Mouse (Mus musculus) Patski (cell line): ENCODE measurements around the gene Mical3. TPM values are rescaled to one million over a fixed set of nuclear protein-coding genes. Genes with fewer than 3 reads are reported as not detected.

Source experiments
- ATAC-seq: fragments of 100-300 bp; one replicate; pipeline ENCODE4 v1.8.0; 2021
- CTCF ChIA-PET: fragments of 350-600 bp; sonication (Branson Sonifier 250); formaldehyde crosslinking; loops from one replicate; lab custom pipeline; 2022; ENCODE audit warnings: inconsistent platforms; lab: Charles Lee
- POLR2A ChIA-PET: fragments of 350-600 bp; sonication (Branson Sonifier 250); formaldehyde crosslinking; loops from one replicate; lab custom pipeline; 2022; ENCODE audit warnings: antibody characterized with exemption, inconsistent platforms; lab: Charles Lee
- DNase-seq: peaks from one replicate; pipeline ENCODE4 v3.0.0-alpha.2; 2011; ENCODE audit warnings: low read depth, low spot score
- H3K27me3 ChIP-seq: fragments of 371-371 bp; one replicate; pipeline ENCODE4 v1.5.1; 2021
- CTCF ChIP-seq: fragments of 100-300 bp; IDR thresholded peaks from one replicate; pipeline ENCODE4 v1.5.1; 2021
- in situ Hi-C: fragments of 300-500 bp; cut with MboI; formaldehyde crosslinking; loops from 3 replicates; pipeline ENCODE4 v1.11.1; 2018; ENCODE audit warnings: low pct_unique_long_range_greater_than_20kb, mixed read lengths
- polyA plus RNA-seq: library from polyadenylated mRNA; unstranded; gene quantifications from one replicate; pipeline ENCODE4 v1.2.3, GENCODE M21; 2021

The Mical3 gene
- polyA plus RNA-seq, 1 experiment from 2014 or later = 47.3 TPM

GRCm38 (mm10) chr6:121149420-121149819, 18.6 kb upstream of the Mical3 start:
- DNase-seq (no peak), ATAC-seq (no peak)
- ChIA-PET CTCF (interaction anchor here (1.4 kb wide), 1 partner anchor 33 kb away, joined by 3 read pairs; no protein-coding TSS in a partner anchor), POLR2A (no interaction called here)
- H3K27me3 ChIP-seq = no peaks in the 10 kb centered on the region
- TF ChIP-seq CTCF = no peak
- in situ Hi-C loops = no loop called here

DNA sequence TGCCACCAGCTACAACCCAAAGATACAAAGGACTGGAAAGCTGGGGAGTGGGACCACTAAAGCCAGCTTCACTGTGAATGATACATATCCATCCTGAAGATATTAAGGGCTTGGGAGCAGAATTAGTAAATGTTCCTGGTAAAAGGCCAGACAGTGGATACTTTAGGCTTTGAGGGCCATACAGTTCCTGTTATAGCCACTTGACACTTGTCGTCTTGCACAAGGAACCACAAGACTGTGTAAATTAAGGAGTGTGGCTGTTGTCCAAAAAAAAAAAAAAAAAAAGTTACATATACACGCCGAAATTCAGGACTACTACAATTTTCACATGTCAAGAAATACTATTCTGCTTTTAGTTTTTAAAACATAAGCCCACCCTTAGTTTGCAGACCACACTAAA, 17.6 kb upstream of the Mical3 start:
- no peaks in the 10 kb centered on the region for H3K27me3 ChIP-seq
- POLR2A ChIA-PET = interaction anchor here (1.2 kb wide), 1 partner anchor 28 kb away, joined by 4 read pairs; no protein-coding TSS in a partner anchor
- no peak for TF ChIP-seq CTCF
- ATAC-seq (no peak), DNase-seq (no peak)
- CTCF ChIA-PET = interaction anchor here (2.0 kb wide), 1 partner anchor 9 kb away, joined by 5 read pairs; no protein-coding TSS in a partner anchor
- in situ Hi-C loops = no loop called here

- in situ Hi-C loops = no loop called here
- DNase-seq (no peak), ATAC-seq (no peak)
- CTCF ChIA-PET = no interaction called here
- POLR2A ChIA-PET = interaction anchor here (0.7 to 1.0 kb wide), 2 partner anchors 32 to 125 kb away, joined by 3 read pairs; no protein-coding TSS in a partner anchor
- H3K27me3 ChIP-seq = no peaks in the 10 kb centered on the region
- TF ChIP-seq CTCF = no peak
Measured at GRCm38 (mm10) chr6:121146798-121147197, 16.0 kb upstream of the Mical3 start.

DNA sequence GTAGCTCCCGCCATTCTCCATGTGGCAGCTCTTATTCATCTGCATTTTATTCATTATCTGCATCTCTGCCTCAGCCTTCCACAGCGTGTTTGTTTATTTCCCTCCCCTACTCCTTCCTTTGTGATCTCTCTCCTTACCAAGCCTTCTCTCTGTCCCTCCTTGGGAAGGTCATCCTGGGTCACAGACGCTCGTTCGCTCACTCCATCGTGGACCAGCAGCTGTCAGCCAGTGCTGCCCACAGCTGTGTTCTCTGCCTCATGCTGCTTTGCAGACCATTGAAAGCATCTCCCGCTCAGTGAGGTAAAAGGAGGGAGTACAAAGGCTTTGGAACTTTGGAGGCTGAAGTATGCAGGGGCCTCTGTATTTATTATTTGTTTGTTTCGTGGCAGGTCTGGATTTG, 15.1 kb upstream of the Mical3 start:
- in situ Hi-C loops = no loop called here
- ChIA-PET POLR2A (interaction anchor here (0.6 kb wide), 1 partner anchor 432 kb away, joined by 5 read pairs; no protein-coding TSS in a partner anchor), CTCF (interaction anchor here (1.2 to 1.3 kb wide), 2 partner anchors 9 to 27 kb away, joined by 3 read pairs; no protein-coding TSS in a partner anchor)
- no peak for TF ChIP-seq CTCF
- H3K27me3 ChIP-seq = no peaks in the 10 kb centered on the region
- ATAC-seq (no peak), DNase-seq (no peak)

DNA sequence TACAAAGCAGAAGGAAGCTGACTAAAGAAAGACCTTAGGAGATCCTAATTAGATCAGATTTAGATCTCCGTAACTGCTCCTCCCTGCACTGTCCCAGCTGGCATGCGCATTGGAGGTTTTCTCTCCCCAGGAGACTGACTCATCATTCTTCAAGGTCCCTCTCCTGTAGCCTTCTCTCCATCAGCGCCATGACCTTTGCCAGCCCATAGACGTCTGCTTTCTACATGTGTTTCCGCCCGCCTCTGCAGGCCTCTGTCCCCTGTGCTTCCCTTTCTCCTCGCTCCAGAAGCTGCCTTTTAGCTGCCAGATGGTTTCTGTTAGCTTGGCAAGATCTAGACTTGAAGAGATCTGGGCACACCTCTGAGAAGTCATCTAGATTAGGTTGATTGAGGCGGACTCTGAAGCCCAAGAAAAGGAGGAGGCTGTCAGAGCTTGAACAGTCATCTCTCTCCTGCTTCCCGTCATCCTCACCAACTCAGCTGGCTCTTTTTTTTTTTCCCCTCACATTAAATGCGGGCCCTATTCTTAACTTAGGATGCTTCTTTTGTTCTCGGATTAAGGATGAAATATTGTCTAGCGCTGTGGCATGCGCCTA, 14.3 kb upstream of the Mical3 start:
- H3K27me3 ChIP-seq = no peaks in the 10 kb centered on the region
- DNase-seq (no peak), ATAC-seq (no peak)
- CTCF ChIA-PET = interaction anchor here (1.2 to 1.3 kb wide), 2 partner anchors 10 to 28 kb away, joined by 3 read pairs; no protein-coding TSS in a partner anchor
- no peak for TF ChIP-seq CTCF
- POLR2A ChIA-PET = interaction anchor here (0.6 kb wide), 2 partner anchors 51 to 432 kb away, joined by 3 to 5 read pairs; no protein-coding TSS in a partner anchor
- in situ Hi-C loops = no loop called here

DNA sequence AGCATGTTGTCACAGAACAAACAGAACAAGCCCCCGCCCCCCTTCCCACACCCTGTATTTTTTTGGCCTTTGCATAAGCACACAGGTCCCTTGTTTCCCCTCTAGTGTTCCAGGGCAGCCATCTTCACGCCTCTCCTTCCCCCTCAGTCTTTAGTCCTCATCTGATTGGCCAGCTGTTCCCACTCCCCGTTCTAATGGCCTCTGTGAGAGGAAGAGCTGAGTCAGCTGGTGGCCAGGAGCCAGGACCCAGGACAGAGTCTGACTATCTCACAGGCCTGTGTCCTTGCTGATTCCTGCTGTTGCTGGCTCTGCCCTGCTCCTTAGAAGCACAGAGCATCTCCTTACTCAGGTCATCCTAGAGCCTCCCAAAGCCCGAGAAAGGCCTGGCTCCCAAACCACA, 13.3 kb upstream of the Mical3 start:
- ATAC-seq = no peak
- in situ Hi-C loops = no loop called here
- TF ChIP-seq CTCF = no peak

GRCm38 (mm10) chr6:121143439-121143838, 12.6 kb upstream of the Mical3 start:
- ATAC-seq (no peak), DNase-seq (no peak)
- ChIA-PET POLR2A (no interaction called here), CTCF (interaction anchor here (1.1 to 1.8 kb wide), 3 partner anchors 9 to 162 kb away, joined by 3 to 4 read pairs (median 4); no protein-coding TSS in a partner anchor)
- in situ Hi-C loops = no loop called here
- no peaks in the 10 kb centered on the region for H3K27me3 ChIP-seq
- no peak for TF ChIP-seq CTCF

More for the DNA sequence above, 13.3 kb upstream of the Mical3 start:
- CTCF ChIA-PET = interaction anchor here (1.8 kb wide), 1 partner anchor 10 kb away, joined by 4 read pairs; no protein-coding TSS in a partner anchor
- POLR2A ChIA-PET = no interaction called here
- H3K27me3 ChIP-seq = no peaks in the 10 kb centered on the region
- DNase-seq = no peak

DNA sequence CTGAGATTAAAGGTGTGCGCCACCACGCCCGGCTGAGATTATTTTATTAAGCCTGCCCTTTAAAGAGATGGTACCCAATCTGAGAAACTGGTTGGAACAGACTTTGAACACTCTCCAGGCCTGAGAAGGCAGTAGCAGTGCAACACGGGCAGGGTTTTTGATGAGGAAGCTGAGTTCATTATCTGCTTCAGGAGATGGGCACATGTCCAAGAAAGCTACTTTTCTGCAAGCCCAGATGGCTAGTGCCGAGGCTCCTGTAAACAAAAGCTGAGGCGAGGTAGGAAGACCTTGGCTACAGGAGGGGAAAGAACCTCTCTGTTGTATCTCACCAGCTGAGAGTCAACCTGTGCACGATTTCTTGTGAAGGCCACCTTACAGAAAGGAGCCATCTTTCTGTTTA, 11.5 kb upstream of the Mical3 start:
- CTCF ChIA-PET = interaction anchor here (1.1 to 5.2 kb wide), 4 partner anchors 8 to 16 kb away, joined by 3 to 25 read pairs (median 6); partner anchors contain the start of gene Mical3
- ATAC-seq (no peak), DNase-seq (no peak)
- H3K27me3 ChIP-seq = no peaks in the 10 kb centered on the region
- POLR2A ChIA-PET = no interaction called here
- TF ChIP-seq CTCF = no peak
- in situ Hi-C loops = no loop called here

DNA sequence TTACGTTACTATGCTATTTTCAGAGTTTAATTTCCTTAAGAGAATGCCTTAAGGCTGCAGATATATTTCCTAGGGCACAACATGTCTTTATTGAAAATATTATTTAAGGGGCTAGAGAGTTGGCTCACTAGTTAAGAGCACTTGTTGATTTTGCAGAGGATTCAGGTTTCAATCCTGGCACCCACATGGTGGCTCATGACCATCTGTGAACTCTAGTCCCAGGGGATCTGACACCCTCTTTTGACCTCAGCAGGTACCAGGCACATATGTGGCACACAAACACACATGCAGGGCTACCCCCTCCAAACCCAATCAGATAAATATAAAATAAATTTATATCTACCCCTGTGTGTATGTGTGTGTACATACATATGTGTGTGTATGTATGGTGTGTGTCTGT, 8.5 kb upstream of the Mical3 start:
- no peaks in the 10 kb centered on the region for H3K27me3 ChIP-seq
- ChIA-PET POLR2A (interaction anchor here (0.8 kb wide), 1 partner anchor 33 kb away, joined by 3 read pairs; no protein-coding TSS in a partner anchor), CTCF (interaction anchor here (0.8 to 5.2 kb wide), 6 partner anchors 8 to 40 kb away, joined by 3 to 25 read pairs (median 5); partner anchors contain the start of gene Mical3)
- DNase-seq = no peak
- TF ChIP-seq CTCF = no peak
- no peak for ATAC-seq
- in situ Hi-C loops = no loop called here

- CTCF ChIA-PET = interaction anchor here (0.7 to 5.2 kb wide), 6 partner anchors 7 to 167 kb away, joined by 3 to 25 read pairs (median 4); partner anchors contain the start of gene Mical3
- POLR2A ChIA-PET = interaction anchor here (0.8 kb wide), 1 partner anchor 34 kb away, joined by 3 read pairs; no protein-coding TSS in a partner anchor
- TF ChIP-seq CTCF = no peak
- ATAC-seq (no peak), DNase-seq (no peak)
- in situ Hi-C loops = no loop called here
- no peaks in the 10 kb centered on the region for H3K27me3 ChIP-seq
Measured at GRCm38 (mm10) chr6:121138338-121139040, 7.7 kb upstream of the Mical3 start.
